Mouse (Mus musculus) bone marrow macrophage, adult 2 months (primary cell): ENCODE measurements around the gene Arhgef3. TPM values are rescaled to one million over a fixed set of nuclear protein-coding genes. Genes with fewer than 3 reads are reported as not detected.

Experiments used
- H3K27ac ChIP-seq: 2 replicates; pipeline ENCODE4 v1.5.1; 2012; ENCODE audit warnings: low read depth, low read length; ENCODE audit not compliant: insufficient read depth
- H3K4me1 ChIP-seq: 2 replicates; pipeline ENCODE4 v1.6.1; 2012; ENCODE audit warnings: low read length; ENCODE audit not compliant: control insufficient read depth, insufficient read depth
- H3K4me3 ChIP-seq: 2 replicates; pipeline ENCODE4 v1.5.1; 2012; ENCODE audit warnings: mild to moderate bottlenecking, low read length, moderate library complexity; ENCODE audit not compliant: insufficient read depth
- CTCF ChIP-seq: IDR thresholded peaks from 2 replicates; pipeline ENCODE4 v1.5.1; 2012; ENCODE audit warnings: low read depth, mild to moderate bottlenecking, low read length, moderate library complexity
- POLR2A ChIP-seq: IDR thresholded peaks from 2 replicates; pipeline ENCODE4 v1.6.1; 2012; ENCODE audit warnings: mild to moderate bottlenecking, low read depth, low read length, borderline replicate concordance
- polyA plus RNA-seq: library from polyadenylated mRNA; stranded (reverse); fragments of >200 nt; gene quantifications from 2 replicates; pipeline ENCODE4 v1.2.4, GENCODE M21; 2012; ENCODE audit not compliant: missing spikeins, insufficient read depth, insufficient read length

The Arhgef3 gene
- polyA plus RNA-seq, 1 experiment: 10.2 TPM

GRCm38 (mm10) chr14:27081536-27082275, 33.0 kb upstream of the Arhgef3 start:
- TF ChIP-seq CTCF: no peak
- Histone ChIP-seq H3K4me1 (no peaks in the 10 kb centered on the region), H3K4me3 (no peak overlapping the region)

GRCm38 (mm10) chr14:27085471-27085870, 29.2 kb upstream of the Arhgef3 start:
- Histone ChIP-seq H3K4me1 (no peaks in the 10 kb centered on the region), H3K27ac (no peak overlapping the region), H3K4me3 (no peak overlapping the region)
- TF ChIP-seq CTCF (no peak), POLR2A (no peak)

More at GRCm38 (mm10) chr14:27081536-27082275, 33.0 kb upstream of the Arhgef3 start:
- no peak overlapping the region for H3K27ac ChIP-seq

GRCm38 (mm10) chr14:27085999-27086398, 28.7 kb upstream of the Arhgef3 start:
- Histone ChIP-seq H3K4me1 (no peaks in the 10 kb centered on the region), H3K27ac (no peak overlapping the region), H3K4me3 (no peak overlapping the region)
- no peak for TF ChIP-seq POLR2A
- TF ChIP-seq CTCF: no peak

- TF ChIP-seq POLR2A (no peak), CTCF (no peak)
- Histone ChIP-seq H3K4me3 (no peak overlapping the region), H3K4me1 (peaks cover 6% of the 10 kb centered on the region), H3K27ac (no peak overlapping the region)
These were observed 20.5 kb upstream of the Arhgef3 start for GRCm38 (mm10) chr14:27094247-27094646.

- no peak for TF ChIP-seq POLR2A
- TF ChIP-seq CTCF: no peak
- H3K4me1 ChIP-seq: peaks cover 6% of the 10 kb centered on the region
- no peak overlapping the region for H3K4me3 ChIP-seq
- H3K27ac ChIP-seq: no peak overlapping the region
These were observed 18.6 kb upstream of the Arhgef3 start for GRCm38 (mm10) chr14:27096133-27096532.

GRCm38 (mm10) chr14:27096779-27097178, 17.9 kb upstream of the Arhgef3 start:
- Histone ChIP-seq H3K4me3 (no peak overlapping the region), H3K4me1 (peaks cover 6% of the 10 kb centered on the region), H3K27ac (peak overlapping the region; percentile 57)
- TF ChIP-seq POLR2A (no peak), CTCF (peak; percentile 33; the same call in 1 of the 2 replicates)

GRCm38 (mm10) chr14:27101735-27102134, 13.0 kb upstream of the Arhgef3 start:
- Histone ChIP-seq H3K27ac (no peak overlapping the region), H3K4me3 (no peak overlapping the region), H3K4me1 (no peaks in the 10 kb centered on the region)
- TF ChIP-seq POLR2A: no peak
- TF ChIP-seq CTCF: no peak

- H3K4me1 ChIP-seq: no peaks in the 10 kb centered on the region
- H3K27ac ChIP-seq: no peak overlapping the region
- no peak overlapping the region for H3K4me3 ChIP-seq
- TF ChIP-seq CTCF: no peak
- no peak for TF ChIP-seq POLR2A
These were observed 12.0 kb upstream of the Arhgef3 start for GRCm38 (mm10) chr14:27102720-27103119.

- H3K27ac ChIP-seq: no peak overlapping the region
- no peak overlapping the region for H3K4me3 ChIP-seq
- TF ChIP-seq POLR2A: no peak
- TF ChIP-seq CTCF: no peak
- peaks cover 5% of the 10 kb centered on the region for H3K4me1 ChIP-seq
These were observed 8.8 kb upstream of the Arhgef3 start for GRCm38 (mm10) chr14:27105731-27106457.

- no peak overlapping the region for H3K27ac ChIP-seq
- H3K4me3 ChIP-seq: no peak overlapping the region
- H3K4me1 ChIP-seq: peaks cover 5% of the 10 kb centered on the region
- TF ChIP-seq POLR2A (no peak), CTCF (no peak)
These were observed 5.8 kb upstream of the Arhgef3 start for GRCm38 (mm10) chr14:27108748-27109504.
